Mouse (Mus musculus) forebrain, embryonic 13.5 days (tissue): ENCODE measurements at regions not wholly inside any gene's neighbourhood (a gene's known extent, or its start where the extent isn't known, plus 50 kb on each side); places are given as distances from the start of the nearest gene placed in this dataset.

Experiments
- ATAC-seq: fragments of 200-750 bp; cut with Nextera tagmentation; 2 replicates; pipeline ENCODE4 v1.8.0; 2017
- H3K27ac ChIP-seq: fragments of 300-500 bp; sonication (generic); 2 replicates; pipeline ENCODE4 v1.5.1; 2015; ENCODE audit warnings: inconsistent platforms, mild to moderate bottlenecking, moderate library complexity
- H3K27me3 ChIP-seq: fragments of 300-500 bp; sonication (generic); 2 replicates; pipeline ENCODE4 v1.6.1; 2015; ENCODE audit warnings: mild to moderate bottlenecking, inconsistent platforms
- H3K36me3 ChIP-seq: fragments of 300-500 bp; sonication (generic); 2 replicates; pipeline ENCODE4 v1.6.1; 2015; ENCODE audit warnings: mild to moderate bottlenecking, inconsistent platforms; ENCODE audit not compliant: poor library complexity, severe bottlenecking
- H3K4me1 ChIP-seq: fragments of 300-500 bp; sonication (generic); 2 replicates; pipeline ENCODE4 v1.6.1; 2015; ENCODE audit warnings: inconsistent platforms
- H3K4me2 ChIP-seq: fragments of 300-500 bp; sonication (generic); 2 replicates; pipeline ENCODE4 v1.6.1; 2015; ENCODE audit warnings: inconsistent platforms, mild to moderate bottlenecking, moderate library complexity
- H3K4me3 ChIP-seq: fragments of 300-500 bp; sonication (generic); 2 replicates; pipeline ENCODE4 v1.5.1; 2015; ENCODE audit warnings: mild to moderate bottlenecking, inconsistent platforms
- H3K9ac ChIP-seq: fragments of 300-500 bp; sonication (generic); 2 replicates; pipeline ENCODE4 v1.6.1; 2015; ENCODE audit warnings: mild to moderate bottlenecking, inconsistent platforms
- H3K9me3 ChIP-seq: fragments of 300-500 bp; sonication (generic); replicated peaks from 2 replicates; pipeline ENCODE4 v1.6.1; 2016; ENCODE audit warnings: inconsistent platforms
- WGBS: fragments of 180-500 bp; shearing (Covaris S2); methylation state at CpG from one replicate; pipeline ENCODE4 v1.1.7; 2015; 5-methylcytosine and 5-hydroxymethylcytosine counted together

DNA sequence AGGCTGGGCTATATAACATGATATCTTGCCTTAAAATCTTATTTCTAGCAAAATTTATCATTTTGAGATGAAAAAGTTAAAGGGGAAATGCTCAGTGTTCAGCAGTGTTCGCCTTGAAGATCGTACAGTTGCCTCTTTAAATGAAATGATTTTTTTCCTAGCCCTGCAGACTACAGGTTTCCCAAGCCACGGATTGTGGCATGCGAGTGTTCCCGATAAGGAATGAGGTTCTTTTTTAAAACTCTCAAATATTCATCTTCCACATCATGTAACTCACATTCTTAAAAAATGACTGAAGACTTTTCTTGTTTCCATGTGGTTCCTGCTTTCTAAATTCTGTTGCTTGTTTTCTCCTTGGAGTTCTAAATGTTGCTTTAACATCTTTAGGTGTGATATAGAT is 566.0 kb downstream of the Gm43517 start:
- H3K36me3 ChIP-seq: no peaks in the 10 kb centered on the region
- no peak for ATAC-seq
- 85% methylated on average over 5 of the region's 5 CpGs for WGBS
- no peaks in the 10 kb centered on the region for H3K27me3 ChIP-seq
- H3K4me1 ChIP-seq: peaks cover 9% of the 10 kb centered on the region
- H3K9me3 ChIP-seq: no peaks in the 10 kb centered on the region
- no peak overlapping the region for H3K4me2 ChIP-seq
- H3K9ac ChIP-seq: no peak overlapping the region
- no peak overlapping the region for H3K27ac ChIP-seq
- no peak overlapping the region for H3K4me3 ChIP-seq

DNA sequence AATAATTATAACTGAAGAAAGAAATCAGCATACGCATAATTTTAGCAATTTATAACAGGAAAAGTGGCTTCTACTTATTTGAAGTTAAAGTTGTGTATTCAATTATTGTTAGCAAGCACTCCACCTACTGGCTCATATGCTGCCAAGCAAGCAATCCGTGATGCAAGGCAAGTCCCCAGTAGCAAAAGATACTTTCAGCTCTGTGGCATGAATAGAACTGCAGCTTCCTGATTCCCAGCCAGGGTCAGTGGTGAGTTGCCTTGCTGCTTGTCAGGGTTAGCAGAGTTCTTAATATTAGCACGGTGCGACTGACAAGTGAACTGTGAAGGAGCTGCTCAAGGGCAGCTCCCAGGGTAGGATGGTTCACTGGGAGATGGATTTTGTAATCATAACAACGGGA is 566.8 kb downstream of the Gm43517 start:
- Histone ChIP-seq H3K27me3 (no peaks in the 10 kb centered on the region), H3K27ac (peak overlapping the region; percentile 32; the same call in 1 of the 2 replicates), H3K4me3 (no peak overlapping the region), H3K4me1 (peaks cover 4% of the 10 kb centered on the region; the same call in 1 of the 2 replicates), H3K9ac (no peak overlapping the region), H3K9me3 (no peaks in the 10 kb centered on the region), H3K4me2 (no peak overlapping the region), H3K36me3 (no peaks in the 10 kb centered on the region)
- WGBS: 38% methylated on average over 5 of the region's 5 CpGs
- peak; percentile 71 for ATAC-seq

DNA sequence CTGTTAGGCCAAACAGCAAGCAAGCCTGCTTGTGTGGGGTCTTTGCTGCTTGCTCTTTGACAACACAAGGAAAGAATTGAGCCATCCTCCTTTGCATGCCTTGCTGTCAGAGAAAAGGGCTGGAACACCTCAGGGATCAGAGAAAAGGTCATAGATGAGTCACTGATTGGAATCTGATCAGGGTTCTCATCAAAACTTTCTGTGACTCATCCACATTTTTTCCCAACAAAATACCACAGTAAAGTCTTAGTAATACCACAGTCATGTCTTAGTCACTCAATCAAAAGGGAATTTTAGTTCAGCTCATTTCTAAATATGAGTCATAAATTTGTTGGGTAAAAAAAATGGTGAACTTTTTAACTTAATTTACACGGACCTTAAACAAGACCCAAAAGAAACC is 583.1 kb downstream of the Gm43517 start:
- no peak overlapping the region for H3K4me2 ChIP-seq
- H3K9ac ChIP-seq: no peak overlapping the region
- H3K4me1 ChIP-seq: 0 out of 2 replicates have a peak, but pooled peaks cover 6% of the 10 kb centered on the region
- 71% methylated on average over 1 of the region's 1 CpGs for WGBS
- ATAC-seq: no peak
- no peaks in the 10 kb centered on the region for H3K9me3 ChIP-seq
- no peaks in the 10 kb centered on the region for H3K36me3 ChIP-seq
- no peak overlapping the region for H3K27ac ChIP-seq
- no peak overlapping the region for H3K4me3 ChIP-seq
- no peaks in the 10 kb centered on the region for H3K27me3 ChIP-seq

DNA sequence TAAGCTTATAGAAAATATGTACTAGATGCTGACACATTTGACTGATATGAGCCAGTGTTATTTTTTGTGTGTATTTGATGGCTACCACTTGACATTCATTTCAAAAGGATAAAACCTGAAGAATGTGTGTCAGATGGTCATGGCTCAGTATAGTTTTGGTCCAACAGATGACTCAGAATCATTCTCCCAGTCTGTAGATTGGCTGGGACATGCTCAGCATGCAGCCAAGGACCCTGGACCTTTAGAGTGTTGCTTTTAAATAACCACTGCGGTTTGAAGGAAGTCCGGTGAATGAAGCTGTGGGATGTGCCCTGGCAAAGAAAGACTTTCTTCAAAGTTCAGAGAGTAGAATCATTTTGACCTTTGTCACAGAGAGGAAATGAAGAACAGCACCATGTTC is 584.6 kb downstream of the Gm43517 start:
- no peak overlapping the region for H3K4me3 ChIP-seq
- H3K9ac ChIP-seq: no peak overlapping the region
- H3K36me3 ChIP-seq: no peaks in the 10 kb centered on the region
- no peak for ATAC-seq
- no peaks in the 10 kb centered on the region for H3K9me3 ChIP-seq
- WGBS: 15% methylated on average over 2 of the region's 2 CpGs
- peaks cover 10% of the 10 kb centered on the region; the same call in 1 of the 2 replicates for H3K4me1 ChIP-seq
- H3K27me3 ChIP-seq: no peaks in the 10 kb centered on the region
- no peak overlapping the region for H3K4me2 ChIP-seq
- H3K27ac ChIP-seq: no peak overlapping the region

DNA sequence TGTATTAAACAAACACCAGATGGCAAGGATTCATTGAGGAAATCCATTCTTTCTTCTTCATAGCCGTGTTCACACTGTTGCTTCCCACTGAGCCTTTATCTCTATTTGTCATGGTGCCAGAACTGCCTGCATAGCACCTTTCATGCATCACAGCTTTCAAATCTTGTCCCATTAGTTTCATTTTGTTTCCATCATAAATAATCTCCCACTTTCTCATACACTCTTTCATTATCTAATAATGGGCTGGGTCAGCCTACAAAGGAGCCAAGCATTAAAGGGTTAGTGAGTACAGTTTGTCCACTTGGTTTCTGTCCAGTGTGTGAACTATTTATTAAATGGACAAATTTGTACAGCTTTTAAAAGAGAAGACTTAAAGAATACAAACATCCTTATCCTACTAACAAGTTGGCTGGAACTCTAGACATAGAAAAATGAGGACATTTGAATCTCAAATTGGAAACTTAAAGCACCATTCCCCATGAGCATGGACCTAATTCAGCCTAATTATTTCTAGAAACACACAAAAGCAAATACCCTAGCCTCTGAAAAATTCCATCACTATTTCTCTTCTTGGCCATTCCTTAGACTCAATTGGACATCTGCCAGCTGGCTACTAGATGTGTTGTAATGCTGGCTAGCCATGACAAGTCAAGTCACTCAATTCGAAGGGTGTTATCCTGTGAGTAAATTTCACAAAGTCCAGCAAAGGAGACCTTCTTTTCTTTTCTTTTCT is 589.8 kb downstream of the Gm43517 start:
- 3% methylated on average over 2 of the region's 2 CpGs for WGBS

DNA sequence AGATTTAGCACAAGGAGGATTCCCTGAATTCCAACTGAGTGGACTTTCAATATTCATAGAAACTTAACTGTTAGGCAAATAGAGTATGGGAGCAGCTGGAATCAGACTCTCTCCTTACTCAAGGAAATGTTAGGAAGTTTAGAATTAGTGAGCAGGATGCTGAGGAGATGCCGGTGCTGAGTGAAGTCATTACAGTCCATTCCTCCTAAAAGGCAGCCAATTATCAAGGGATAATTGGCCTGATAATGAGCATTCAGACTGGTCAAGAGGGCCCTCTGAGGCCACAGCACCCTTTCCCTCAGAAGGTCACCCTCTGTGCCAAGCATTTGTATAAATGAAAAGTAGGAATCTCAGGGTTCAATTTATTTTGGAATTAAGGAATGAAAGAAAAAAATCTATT is 590.6 kb downstream of the Gm43517 start:
- Histone ChIP-seq H3K27me3 (no peaks in the 10 kb centered on the region), H3K4me1 (peaks cover 8% of the 10 kb centered on the region), H3K9ac (no peak overlapping the region), H3K27ac (no peak overlapping the region), H3K4me3 (no peak overlapping the region), H3K36me3 (no peaks in the 10 kb centered on the region), H3K9me3 (no peaks in the 10 kb centered on the region), H3K4me2 (no peak overlapping the region)
- 3% methylated on average over 1 of the region's 1 CpGs for WGBS
- ATAC-seq: peak; percentile 41; the same call in 1 of the 2 replicates

More for the DNA sequence above, 589.8 kb downstream of the Gm43517 start:
- no peak overlapping the region for H3K9ac ChIP-seq
- no peaks in the 10 kb centered on the region for H3K36me3 ChIP-seq
- ATAC-seq: peak; percentile 88
- no peak overlapping the region for H3K4me3 ChIP-seq
- H3K4me1 ChIP-seq: peaks cover 8% of the 10 kb centered on the region
- H3K4me2 ChIP-seq: no peak overlapping the region
- H3K27me3 ChIP-seq: no peaks in the 10 kb centered on the region
- H3K9me3 ChIP-seq: no peaks in the 10 kb centered on the region
- H3K27ac ChIP-seq: no peak overlapping the region

DNA sequence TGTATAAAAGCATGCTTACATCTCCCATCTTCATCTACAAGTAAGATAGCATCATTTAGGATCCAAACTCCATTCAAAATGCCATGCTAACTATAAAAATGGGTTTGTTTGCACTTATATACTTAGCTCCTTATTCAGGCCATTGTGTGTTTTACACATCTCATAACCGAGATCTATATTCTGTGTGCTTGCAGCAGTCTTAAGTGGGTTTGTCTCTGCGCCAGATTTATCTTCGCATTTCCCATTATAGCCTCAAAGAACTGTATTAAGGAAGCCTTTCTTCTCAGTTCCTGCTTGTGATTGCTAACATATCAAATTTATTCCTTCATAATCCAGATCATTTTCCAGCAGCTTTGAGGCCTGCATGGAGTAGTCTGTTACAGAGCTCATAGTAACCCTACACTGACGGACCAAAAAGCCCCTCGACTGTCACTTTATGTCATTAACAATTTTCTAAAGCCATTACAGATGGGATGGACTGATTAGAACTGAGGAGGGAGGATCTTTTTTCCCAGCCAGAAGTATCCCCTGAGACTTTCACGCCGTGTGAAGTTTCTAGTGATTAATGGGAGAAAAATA is 607.6 kb downstream of the Gm43517 start:
- Histone ChIP-seq H3K9ac (no peak overlapping the region), H3K27ac (no peak overlapping the region), H3K27me3 (no peaks in the 10 kb centered on the region), H3K4me1 (no peaks in the 10 kb centered on the region), H3K4me2 (no peak overlapping the region), H3K36me3 (no peaks in the 10 kb centered on the region), H3K4me3 (no peak overlapping the region), H3K9me3 (no peaks in the 10 kb centered on the region)
- WGBS: 62% methylated on average over 7 of the region's 7 CpGs
- no peak for ATAC-seq

DNA sequence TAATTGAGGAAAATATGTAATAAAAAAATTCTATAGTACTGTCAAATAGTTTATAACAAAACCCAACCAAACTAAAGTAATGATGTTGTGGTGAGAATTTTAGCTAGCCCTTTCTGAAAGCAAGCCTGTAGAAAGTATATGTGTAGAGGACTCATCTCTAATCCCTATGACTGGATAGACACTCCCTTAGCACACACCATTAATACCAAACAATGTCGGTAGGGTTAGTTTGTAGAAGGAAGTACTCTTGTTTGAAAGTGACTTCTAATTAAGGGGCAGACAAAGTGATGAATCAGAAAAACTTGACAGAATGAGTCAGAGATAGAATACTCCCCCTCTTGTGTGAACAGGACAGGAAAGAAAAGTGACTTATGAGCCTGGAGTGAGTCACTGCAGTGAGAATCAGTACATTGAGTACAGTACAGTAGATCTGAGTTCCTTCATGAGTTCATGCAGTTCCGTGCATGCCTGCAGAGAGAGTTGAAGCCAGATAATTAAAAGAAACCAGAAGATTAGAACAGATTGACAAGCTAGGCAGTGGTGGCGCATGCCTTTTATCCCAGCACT is 610.0 kb downstream of the Prkd1 start:
- no peak overlapping the region for H3K4me2 ChIP-seq
- no peaks in the 10 kb centered on the region for H3K36me3 ChIP-seq
- no peaks in the 10 kb centered on the region for H3K4me1 ChIP-seq
- WGBS: 90% methylated on average over 3 of the region's 3 CpGs
- no peak for ATAC-seq
- no peak overlapping the region for H3K9ac ChIP-seq
- H3K27ac ChIP-seq: no peak overlapping the region
- no peak overlapping the region for H3K4me3 ChIP-seq
- no peaks in the 10 kb centered on the region for H3K27me3 ChIP-seq
- no peaks in the 10 kb centered on the region for H3K9me3 ChIP-seq

DNA sequence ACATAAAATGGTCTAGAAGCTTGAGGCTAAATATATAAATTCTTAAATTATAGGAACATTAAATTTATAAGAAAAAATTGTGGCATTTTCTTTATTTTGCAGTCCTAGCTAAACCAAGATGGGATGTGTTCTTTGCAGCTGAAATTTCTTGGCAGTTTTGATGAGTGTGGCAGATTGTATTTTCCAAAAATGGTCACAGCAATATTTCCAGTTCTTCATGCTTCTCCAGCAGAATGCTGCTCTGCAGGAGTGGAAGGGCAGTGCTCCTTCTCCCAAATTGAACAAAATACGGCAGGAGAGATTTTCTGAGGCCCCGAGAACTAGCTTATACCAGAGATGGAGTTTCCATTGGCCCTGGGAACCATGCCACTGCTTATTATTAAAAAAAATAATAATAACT is 587.6 kb downstream of the Prkd1 start:
- Histone ChIP-seq H3K36me3 (no peaks in the 10 kb centered on the region), H3K4me1 (no peaks in the 10 kb centered on the region), H3K9me3 (no peaks in the 10 kb centered on the region), H3K9ac (no peak overlapping the region), H3K27me3 (no peaks in the 10 kb centered on the region), H3K27ac (no peak overlapping the region), H3K4me3 (no peak overlapping the region), H3K4me2 (no peak overlapping the region)
- no peak for ATAC-seq
- 88% methylated on average over 2 of the region's 2 CpGs for WGBS

DNA sequence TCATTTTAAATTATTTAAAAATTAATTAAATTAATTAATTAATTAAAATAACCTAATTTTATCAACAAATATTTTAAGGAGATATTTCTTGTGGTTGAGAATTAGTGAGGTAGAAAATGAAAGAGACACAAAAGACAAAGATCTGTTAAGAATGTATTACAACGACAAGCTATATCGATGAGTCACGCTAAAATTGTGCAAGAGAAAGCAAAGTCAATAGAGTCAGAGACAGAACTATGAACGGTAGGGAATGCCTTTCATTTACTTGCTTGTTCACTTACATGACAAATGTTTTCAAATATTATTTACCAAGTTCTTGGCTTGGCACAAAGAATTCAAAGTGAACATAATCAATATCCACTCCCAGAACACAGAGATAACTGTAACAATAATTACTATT is 582.5 kb downstream of the Prkd1 start:
- Histone ChIP-seq H3K4me1 (no peaks in the 10 kb centered on the region), H3K4me2 (no peak overlapping the region), H3K4me3 (no peak overlapping the region), H3K36me3 (no peaks in the 10 kb centered on the region), H3K9me3 (no peaks in the 10 kb centered on the region), H3K27ac (no peak overlapping the region), H3K9ac (no peak overlapping the region), H3K27me3 (no peaks in the 10 kb centered on the region)
- 93% methylated on average over 4 of the region's 4 CpGs for WGBS
- no peak for ATAC-seq

DNA sequence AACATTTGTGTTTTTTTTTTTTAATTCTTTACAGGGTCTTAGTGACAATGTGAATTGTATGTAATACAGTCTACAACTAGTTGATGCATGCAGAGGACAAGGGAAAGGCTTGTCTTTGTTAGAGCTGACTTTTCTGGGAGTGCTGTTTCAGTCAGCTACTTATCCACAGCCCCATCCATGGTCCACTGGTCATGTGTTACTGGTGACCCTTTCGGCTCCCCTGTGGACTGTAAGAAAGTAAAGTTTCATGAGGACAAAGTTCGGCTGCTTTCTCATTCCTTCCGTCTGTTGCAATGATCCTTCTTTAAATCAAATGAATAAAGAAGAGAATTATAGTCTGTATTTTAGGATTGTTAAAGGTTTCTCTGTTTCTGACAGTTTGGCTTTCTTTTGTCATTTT is 577.1 kb downstream of the Prkd1 start:
- no peak for ATAC-seq
- no peaks in the 10 kb centered on the region for H3K9me3 ChIP-seq
- no peak overlapping the region for H3K4me3 ChIP-seq
- H3K27me3 ChIP-seq: no peaks in the 10 kb centered on the region
- H3K27ac ChIP-seq: no peak overlapping the region
- 15% methylated on average over 3 of the region's 3 CpGs for WGBS
- H3K9ac ChIP-seq: no peak overlapping the region
- no peaks in the 10 kb centered on the region for H3K36me3 ChIP-seq
- no peak overlapping the region for H3K4me2 ChIP-seq
- peaks cover 5% of the 10 kb centered on the region for H3K4me1 ChIP-seq

DNA sequence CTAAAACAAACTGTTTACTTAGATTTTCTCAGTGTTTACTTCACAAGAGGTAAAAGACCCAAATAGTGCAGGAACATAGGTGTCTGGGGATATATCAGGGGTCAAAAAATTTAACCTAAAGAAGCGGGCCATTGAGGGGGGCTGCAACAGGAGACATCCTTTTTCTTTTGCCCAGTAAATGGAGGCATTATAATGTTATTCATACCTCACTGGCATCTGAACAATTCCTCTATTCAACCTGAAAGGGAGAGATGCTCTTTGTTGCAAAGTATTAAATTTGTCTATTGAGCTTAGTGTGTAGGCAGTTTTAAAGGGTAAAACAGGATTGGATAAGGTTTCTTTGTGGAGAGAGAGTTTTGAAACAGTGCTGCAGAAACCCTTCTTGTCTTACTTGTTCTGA is 576.5 kb downstream of the Prkd1 start:
- peaks cover 5% of the 10 kb centered on the region for H3K4me1 ChIP-seq
- H3K9me3 ChIP-seq: no peaks in the 10 kb centered on the region
- H3K4me3 ChIP-seq: no peak overlapping the region
- H3K36me3 ChIP-seq: no peaks in the 10 kb centered on the region
- H3K9ac ChIP-seq: no peak overlapping the region
- no peak overlapping the region for H3K27ac ChIP-seq
- WGBS: 11% methylated on average over 1 of the region's 1 CpGs
- H3K4me2 ChIP-seq: no peak overlapping the region
- ATAC-seq: no peak
- no peaks in the 10 kb centered on the region for H3K27me3 ChIP-seq
